Mouse (Mus musculus) cerebellum, adult (tissue): ENCODE data around the gene Alcam.

Experiments used
- ATAC-seq: cut with Nextera tagmentation; 2 replicates; pipeline ENCODE4 v1.9.2; 2017; ENCODE audit warnings: mild to moderate bottlenecking, moderate library complexity, mixed read lengths; ENCODE audit not compliant: insufficient number of reproducible peaks, low FRiP score, low TSS enrichment

Alcam gene

DNA sequence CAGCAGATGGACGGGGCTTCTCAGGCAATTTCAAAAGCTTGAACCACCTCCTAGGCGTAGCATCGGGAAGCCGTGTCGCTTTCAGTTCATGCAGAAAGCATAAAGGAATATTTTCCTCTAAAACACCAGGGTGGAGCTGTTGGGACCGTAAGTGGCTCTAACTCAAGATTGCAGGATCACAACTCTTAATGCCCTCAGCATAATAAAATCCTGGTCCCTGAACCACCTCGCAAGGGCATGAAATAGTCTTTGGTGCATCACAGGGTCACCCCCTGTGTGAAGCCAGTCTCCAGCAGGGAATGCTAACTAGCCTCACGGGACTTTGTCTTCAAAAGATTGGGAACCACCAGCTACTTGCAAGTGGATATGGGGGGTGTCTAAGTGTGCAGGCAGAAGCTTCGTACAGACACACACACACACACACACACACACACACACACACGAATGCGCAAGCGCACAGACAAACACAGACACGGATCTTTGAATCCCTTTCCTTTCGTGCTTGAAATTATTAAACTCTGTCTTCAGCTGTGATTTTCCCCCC, at the start of gene Alcam:
Alcam (minus strand) TSS at position 104 of the 544 bp plus-strand sequence.
- no peak for ATAC-seq

DNA sequence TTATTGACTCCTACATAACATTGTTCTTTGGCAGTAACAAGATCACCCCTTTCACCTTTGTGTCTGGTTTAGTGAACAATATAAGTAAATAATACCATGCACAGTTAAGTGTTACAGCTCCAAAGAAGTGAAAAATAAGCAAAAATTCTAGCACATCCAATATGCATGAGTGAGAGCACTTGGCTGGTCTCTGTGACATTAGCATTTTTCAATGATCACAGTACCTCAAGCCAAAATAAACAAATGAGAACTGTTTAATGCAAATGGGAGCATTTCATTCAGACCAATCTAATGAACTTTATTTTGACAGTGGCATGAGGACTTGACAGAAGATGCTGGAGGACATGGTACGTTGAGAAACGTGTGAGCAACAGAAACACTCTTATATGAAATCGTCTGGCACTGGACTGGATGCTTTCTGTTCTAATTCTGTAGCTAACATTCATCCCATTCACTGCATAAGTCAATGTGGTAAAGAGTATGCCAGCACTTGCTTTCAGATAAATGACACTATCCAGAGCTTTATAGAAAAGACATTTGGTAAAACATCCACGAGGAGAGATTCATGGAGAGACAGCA, 45.0 kb upstream of the Alcam start:
- no peak for ATAC-seq

DNA sequence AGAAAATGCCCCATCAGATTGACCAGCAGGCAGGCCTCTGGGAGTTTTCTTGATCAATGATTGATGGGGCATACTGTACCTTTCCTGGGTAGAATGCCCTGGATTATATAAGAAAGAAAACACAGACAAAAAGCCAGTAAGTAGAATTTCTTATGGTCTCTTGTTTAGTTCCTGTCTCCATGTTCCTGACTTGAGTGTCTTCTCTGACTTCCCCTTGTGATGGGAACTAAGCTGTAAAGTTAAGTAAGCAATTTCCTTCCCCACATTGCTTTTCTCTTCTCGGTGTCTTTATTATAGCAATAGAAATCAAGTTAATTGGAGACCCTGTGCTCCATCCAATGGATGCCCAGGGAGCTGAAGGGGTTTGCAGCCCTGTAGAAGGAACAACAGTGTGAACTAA, 36.7 kb upstream of the Alcam start:
- no peak for ATAC-seq

DNA sequence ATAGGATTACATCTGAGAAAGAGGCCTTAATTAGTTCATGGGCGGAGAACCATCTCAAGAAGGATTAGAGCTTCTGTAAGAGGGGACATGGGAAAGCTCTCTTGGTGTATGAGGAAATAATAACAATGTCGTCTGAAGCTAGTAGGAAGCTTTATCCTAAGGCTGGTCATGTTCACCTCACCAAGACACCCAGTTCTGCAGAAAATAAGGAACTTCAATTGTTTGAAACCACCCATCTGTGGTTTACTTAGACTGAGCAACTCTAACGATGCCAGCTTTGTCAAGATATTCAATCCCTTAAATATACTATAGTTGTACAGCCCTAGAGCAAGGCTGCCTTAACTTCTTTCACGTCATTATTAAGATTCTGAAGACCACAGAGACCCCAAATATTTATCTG, 20.4 kb upstream of the Alcam start:
- no peak for ATAC-seq

DNA sequence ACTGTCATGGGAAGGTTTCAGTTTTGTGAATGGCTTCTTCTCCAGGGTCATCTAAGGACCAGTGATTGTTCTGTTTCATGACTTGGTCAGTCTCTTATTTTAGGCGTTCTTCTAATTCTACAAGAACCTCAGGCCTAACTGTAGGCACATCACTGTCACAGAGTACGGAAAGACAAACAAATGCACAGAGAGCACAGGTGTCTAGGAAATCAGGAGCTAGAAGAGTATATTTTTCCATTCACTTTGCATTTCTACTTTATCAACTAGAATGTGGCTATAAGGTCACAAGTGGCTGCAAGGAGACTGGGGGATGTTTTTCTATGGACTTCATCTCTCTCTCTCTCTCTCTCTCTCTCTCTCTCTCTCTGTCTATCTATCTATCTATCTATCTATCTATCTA, 19.2 kb upstream of the Alcam start:
- no peak for ATAC-seq

DNA sequence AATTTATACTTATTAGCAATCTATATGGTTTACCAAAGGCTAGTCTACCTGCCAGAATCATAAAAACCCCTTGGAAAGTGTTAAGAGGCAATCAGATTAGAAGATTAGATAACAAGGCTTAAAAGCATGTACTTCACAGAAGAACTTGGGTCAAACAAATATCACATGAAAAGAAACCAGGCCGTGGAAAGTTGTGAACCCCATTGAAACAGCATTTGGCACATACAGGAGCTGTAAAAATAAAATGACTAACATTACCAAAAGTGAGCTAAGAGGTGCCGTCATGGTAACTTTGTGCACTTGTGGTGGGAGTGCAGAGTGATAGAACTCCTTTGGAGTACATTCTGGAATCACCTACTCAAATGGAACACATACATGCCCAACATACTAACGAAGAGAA, 18.8 kb upstream of the Alcam start:
- ATAC-seq = no peak

DNA sequence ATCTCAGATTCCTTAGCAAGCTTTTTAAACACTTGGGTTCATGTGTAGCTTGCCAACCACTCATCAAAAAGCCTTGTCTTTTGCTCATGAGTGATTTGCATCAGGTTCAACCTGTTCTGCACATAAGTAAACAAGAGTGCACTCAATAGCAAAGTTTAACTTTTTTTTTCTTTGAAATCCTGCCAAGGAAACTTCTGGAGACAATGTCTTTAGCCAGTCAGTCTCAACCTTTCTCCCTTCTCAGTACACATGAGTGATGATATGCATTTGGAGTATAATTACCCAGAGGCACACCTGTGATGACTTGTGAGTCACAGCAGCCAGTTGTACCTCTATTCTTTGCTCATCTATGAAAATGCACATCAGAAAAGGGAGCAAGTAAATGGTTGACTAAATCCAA, 18.2 kb upstream of the Alcam start:
- ATAC-seq = no peak

DNA sequence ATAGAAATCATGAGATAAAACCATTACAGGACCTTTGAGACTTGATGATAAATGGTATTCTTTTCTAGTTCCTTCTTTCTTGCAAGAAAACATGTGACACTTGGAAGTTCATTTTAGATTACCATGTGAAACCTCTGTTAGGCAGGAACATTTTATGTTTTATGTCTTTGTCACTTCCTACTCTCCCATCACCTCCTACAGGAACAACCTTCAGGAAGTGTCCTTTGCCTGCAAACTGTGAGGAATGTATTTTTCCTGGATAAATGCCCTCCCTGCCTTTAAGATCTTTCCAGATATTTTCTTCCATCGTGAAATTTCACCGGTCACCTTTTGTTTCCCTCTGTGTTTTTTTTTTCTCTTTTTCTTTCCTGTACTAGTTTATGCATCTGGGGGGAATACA, 17.0 kb upstream of the Alcam start:
- no peak for ATAC-seq

DNA sequence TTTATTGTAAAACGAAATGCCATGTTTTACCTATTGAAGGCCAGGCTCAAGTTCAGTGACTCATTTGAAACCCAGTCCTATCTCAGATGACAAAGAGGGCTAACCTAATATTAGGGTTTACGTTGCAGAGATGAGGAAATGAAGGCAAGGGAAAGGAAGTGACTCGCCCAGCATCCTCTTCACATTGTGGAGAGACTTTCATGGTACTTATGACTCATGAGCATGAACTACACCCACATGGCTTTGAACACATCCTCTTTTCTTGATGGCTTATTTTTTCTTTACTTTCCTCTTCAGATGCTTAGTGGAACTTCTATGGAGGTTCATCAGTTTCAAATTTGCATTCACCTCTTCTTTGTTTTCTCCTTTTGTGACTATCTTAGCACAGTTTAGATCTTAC, 16.4 kb upstream of the Alcam start:
- ATAC-seq = no peak

DNA sequence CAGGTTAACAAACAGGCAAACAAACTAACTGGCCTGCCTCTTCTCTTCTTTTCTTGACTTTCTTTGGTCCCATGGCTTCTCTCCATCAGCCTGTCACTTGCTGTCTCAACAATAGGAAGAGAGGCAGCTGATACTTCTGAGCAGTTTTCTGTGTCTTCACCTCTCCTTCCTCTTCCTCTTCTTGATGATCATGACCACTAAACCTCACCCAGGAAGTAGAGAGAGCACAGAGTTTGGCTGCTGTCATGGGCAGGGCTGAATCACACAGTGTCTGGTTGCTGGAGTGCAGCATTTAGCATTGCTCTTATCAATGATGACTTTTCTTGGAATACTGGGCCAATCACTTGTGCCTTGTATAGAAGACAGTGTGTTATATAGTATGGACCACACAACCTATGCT, 14.6 kb upstream of the Alcam start:
- no peak for ATAC-seq

DNA sequence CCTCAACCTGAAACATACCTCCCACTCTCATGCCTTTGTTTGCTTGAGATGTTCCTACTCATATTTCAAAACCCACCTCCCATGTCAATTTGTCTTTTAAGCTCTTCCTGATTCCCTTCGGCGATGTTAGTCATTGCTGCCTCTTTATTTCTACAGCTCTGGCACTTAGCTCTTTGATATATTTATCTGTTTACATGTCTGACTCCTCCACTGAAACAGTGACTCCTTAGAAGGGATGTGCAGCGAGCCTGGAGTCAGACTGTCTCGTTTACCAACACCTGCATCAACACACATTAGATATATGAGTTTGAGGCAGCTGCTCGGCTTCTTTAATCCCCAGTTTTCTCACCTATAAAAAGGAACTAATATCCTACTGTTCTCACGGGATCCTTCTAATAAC, 12.9 kb upstream of the Alcam start:
- no peak for ATAC-seq

DNA sequence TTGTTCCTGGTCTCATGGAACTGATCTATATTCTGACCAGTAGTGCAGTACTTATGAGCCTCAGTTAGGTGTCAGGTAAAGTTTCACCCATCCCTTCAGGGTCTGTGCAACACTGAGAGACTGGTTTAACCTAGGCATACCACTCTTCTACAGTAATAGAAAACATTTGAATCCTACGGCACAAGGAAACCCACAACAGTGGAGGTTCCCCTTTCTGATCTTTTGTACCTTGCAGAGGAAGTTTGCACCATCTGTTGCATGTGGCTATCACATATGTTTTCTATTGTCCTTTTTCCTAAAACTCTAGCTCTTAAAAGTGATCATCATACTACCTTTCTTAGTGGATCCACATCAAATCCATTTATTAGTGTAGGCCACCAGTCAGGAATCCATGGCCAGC, 10.7 kb upstream of the Alcam start:
- no peak for ATAC-seq

DNA sequence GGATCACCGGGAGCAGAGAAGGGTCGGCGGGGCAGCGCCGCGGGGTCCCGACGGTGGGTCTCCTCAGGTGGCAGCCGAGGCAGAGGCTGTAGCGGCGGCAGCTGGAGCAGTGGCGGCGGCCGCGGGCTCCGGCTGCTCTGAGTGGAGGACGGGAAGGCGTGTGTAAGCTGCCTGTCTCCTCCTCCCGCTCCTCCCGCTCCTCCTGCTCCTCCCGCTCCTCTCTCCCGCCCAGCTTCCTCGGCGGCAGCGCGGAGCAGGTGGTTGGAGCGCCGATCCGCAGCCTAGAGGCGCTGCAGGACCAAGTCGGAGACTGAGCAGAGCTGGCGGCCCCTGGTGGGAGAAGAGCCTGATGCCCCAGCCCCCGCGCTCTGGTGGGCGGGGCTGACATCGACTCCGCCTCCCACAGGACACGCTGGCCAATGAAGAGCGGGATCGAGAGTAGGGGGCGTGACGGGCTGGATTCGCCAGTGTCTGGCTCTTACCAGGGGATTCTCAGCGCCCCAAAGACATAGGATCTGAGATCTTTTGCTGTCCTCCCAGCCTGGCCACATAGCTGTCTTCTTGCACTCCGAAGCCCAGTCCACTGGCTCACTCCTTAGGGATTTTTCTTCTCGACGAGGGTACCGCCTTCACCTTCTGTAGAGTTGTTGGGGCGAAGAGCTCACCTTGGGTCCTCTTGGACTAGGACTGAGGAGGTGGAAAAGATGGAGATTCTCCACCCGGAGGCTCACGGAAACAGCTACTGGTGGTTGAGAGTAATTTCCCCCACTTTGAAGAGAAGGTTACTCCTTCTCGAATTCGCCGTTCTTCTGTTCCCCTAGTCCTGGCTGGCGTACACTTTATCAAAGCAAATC, 785 bp downstream of the Alcam start:
- ATAC-seq = peak; percentile 88

DNA sequence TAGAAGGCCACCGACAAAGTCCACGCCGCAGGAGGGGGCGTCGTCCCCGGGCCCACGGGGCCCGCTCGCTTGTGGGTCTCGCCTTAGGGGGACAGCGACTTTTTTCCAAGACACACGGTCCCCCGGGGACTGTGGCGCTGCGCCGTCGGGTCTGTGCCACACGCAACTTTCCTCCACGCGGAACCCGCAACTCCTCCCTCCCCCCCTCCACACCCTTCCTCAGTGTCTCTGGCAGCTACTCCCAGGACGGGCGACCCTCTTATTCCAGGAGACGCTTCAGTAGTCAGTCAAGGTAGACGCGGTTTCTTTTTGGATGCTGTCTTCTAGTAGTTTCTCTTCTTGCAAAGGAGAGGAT, 1.4 kb downstream of the Alcam start:
- ATAC-seq = no peak

DNA sequence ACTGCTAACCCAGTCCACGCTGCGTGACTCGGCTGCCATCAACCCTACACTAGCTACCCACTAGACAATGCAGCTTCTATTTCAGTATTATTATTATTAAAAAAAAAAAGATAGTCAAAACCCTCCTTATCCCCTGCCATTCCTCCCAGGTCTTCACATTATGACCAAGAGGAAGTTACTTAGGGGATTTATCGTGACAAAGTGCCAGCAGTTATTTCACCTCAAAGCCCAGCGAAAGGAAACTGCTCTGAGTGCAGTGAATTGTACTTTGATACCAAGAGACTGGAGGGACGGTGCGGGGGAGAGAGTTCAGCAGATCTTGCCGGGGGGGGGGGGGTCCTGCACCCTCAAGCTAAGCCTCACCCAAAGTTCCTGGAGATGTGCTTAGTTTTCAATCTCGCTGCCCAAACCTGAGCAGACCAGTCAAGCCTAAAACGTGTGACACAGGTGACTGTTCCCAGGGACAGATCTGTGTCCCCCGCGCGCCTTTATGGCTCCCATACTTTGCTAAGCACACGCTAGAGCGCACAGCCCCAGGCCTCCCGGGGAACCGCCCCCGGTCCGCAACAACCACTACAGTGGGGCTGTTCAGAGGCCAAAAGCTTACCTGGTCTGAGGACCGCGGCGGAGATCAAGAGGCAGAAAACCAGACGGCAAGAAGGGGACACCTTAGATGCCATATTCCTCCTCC, 1.9 kb downstream of the Alcam start:
- no peak for ATAC-seq

DNA sequence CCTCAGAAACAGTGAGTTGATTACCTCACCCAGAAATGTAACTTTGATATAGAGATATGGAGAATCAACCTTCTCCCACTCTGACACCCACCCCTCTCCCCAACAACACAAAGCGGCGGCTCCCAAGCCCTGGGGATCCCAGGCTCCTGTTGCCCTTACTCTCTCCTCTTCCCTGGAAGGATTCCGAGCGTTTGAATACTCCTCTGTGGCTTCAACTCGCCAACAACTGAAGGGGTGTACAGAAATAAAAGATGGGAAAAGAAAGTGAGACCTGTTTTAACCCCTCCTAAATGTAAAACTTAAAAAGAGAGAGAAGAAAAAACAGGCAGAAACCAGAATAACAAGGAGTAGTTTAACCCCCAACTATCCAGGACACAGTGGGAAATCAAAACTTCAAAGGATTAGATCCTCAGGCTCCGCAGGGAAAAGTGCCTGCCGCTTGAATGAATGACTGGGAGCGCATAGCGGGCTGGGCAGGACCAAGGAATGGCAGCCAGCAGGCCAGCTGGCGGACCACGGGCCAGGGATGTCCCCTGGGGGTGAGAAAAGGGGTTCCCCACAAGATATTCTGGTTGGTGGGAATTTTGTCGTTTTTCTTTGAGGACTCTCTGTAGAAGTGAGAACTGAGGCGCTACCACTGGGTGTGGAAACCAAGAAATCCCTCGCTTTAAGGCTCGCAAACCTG, 2.6 kb downstream of the Alcam start:
- no peak for ATAC-seq

DNA sequence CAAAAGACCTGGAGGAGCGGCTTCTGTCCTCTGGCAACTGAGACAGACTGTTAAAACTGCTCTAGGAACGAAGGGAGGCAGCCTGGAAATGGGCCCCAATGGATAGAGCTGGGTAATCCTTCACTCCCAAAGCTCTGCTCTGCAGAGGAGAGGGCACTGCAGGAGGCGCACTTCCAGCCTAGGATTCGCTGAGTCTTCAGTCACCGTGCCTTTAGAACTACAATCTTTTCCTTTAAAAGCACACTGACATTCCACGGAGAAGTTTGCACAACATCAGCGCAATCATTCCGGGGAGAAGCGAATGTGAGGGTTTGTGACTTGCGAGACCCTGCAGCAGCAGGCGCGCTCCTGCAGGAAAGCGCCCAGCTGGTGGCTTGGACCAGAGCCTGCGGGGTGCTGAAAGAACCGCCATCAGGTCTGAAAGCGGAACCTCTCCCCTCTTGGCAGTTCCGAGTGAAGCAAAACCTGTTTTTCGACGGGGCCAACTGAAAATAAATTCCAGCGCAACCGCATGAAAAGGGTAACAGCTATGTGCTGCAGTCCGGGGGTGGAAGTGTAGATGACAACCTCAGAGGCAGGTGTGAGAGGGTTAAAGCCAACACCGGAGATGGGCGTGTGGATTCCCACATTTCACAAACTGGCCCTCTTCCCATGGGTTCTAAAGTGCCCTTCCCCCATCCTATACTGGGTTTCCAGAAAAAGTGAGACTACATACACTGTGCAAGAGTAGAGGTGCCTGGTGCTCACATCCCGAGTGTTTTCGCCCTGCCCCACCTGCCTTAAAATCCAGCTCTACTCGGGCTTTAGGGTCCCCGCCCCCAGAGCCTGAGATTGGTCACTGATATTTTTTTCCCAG, 3.4 kb downstream of the Alcam start:
- peak; percentile 33; the same call in 1 of the 2 replicates for ATAC-seq

DNA sequence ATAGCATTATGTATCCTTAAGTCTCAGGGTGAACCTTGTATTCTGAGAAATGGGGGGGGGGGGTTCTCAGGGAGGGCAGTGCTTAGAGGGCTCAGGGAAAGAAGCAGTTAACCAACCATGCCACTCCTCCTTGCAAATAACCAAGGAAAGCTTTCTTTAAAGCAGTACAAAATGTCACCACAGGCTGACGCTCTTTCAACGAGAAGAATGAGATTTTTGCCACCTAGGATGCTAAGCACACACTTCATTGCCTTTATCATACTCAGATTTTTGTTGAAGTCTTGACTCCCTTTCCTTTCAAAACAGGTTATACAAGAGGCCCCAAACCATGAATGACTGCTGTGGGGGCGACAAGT, 4.0 kb downstream of the Alcam start:
- no peak for ATAC-seq

DNA sequence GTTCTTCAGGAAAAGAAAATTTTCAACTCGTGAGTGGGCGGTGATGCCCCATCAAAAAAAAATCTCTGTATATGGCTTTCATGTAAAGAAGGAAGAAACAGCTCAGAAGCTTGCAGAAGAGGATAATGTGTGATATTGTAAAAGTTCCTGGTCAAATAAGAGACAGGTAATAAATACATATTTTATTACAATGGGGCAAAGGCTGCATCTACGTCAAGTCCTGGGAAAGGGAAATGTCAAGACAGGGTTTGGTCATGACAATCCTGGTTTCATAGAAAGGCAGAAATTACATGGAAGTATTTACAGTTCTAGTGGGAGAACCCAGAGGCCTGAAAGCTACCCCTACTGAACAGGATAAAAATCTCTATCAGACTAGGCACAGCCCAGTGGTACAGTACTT, 7.9 kb downstream of the Alcam start:
- no peak for ATAC-seq
